Mouse (Mus musculus) heart, postnatal 25 days (tissue): Measurements from ENCODE around the gene 1700061G19Rik. TPM values are rescaled to one million over a fixed set of nuclear protein-coding genes. Genes with fewer than 3 reads are reported as not detected.

Experiments used
- DNase-seq: peaks from one replicate; pipeline ENCODE4 v3.0.0; 2022; ENCODE audit warnings: low spot score
- intact Hi-C: fragments of 180-260 bp; cut with DNase I; formaldehyde crosslinking; loops from one replicate; pipeline ENCODE4 v1.15.1; 2025
- total RNA-seq, 2 experiments: library from RNA; stranded (reverse); gene quantifications; 2 replicates each; pipeline ENCODE4 v1.2.3; 2021

1700061G19Rik gene
- total RNA-seq, 2 experiments from 2014 or later: not detected

- intact Hi-C loops: no loop called here
- DNase-seq: no peak
These were observed 5.7 kb upstream of the 1700061G19Rik start for GRCm38 (mm10) chr17:56869481-56869977.

- intact Hi-C loops: no loop called here
- DNase-seq: no peak
These were observed 4.9 kb upstream of the 1700061G19Rik start for GRCm38 (mm10) chr17:56870287-56870953.

GRCm38 (mm10) chr17:56871767-56872166, 3.5 kb upstream of the 1700061G19Rik start:
- DNase-seq: no peak
- intact Hi-C loops: no loop called here

- no peak for DNase-seq
- intact Hi-C loops: no loop called here
These were observed 2.8 kb upstream of the 1700061G19Rik start for GRCm38 (mm10) chr17:56872512-56872911.

GRCm38 (mm10) chr17:56874237-56874636, 1.0 kb upstream of the 1700061G19Rik start, which contains the start of gene Acsbg2:
Acsbg2 (minus strand) TSS chr17:56874447.
- DNase-seq: no peak
- intact Hi-C loops: no loop called here

GRCm38 (mm10) chr17:56876465-56876864, 1.2 kb downstream of the 1700061G19Rik start:
- intact Hi-C loops: no loop called here
- no peak for DNase-seq

- no peak for DNase-seq
- intact Hi-C loops: no loop called here
These were observed 1.7 kb downstream of the 1700061G19Rik start for GRCm38 (mm10) chr17:56876981-56877380.

GRCm38 (mm10) chr17:56877426-56877825, 2.1 kb downstream of the 1700061G19Rik start:
- no peak for DNase-seq

GRCm38 (mm10) chr17:56883612-56884011, 8.3 kb downstream of the 1700061G19Rik start:
- DNase-seq: no peak
- intact Hi-C loops: no loop called here

More at GRCm38 (mm10) chr17:56877426-56877825, 2.1 kb downstream of the 1700061G19Rik start:
- intact Hi-C loops: no loop called here

- no peak for DNase-seq
- intact Hi-C loops: no loop called here
These were observed 9.1 kb downstream of the 1700061G19Rik start for GRCm38 (mm10) chr17:56884331-56884730.

- no peak for DNase-seq
- intact Hi-C loops: no loop called here
These were observed 9.5 kb downstream of the 1700061G19Rik start for GRCm38 (mm10) chr17:56884809-56885208.

GRCm38 (mm10) chr17:56888050-56888449, 12.8 kb downstream of the 1700061G19Rik start:
- DNase-seq: no peak
- intact Hi-C loops: no loop called here

GRCm38 (mm10) chr17:56890018-56890417, 14.7 kb downstream of the 1700061G19Rik start:
- no peak for DNase-seq
- intact Hi-C loops: loop anchor here (10.0 kb wide), 1 partner anchor 275 kb away; no protein-coding TSS in a partner anchor

GRCm38 (mm10) chr17:56895368-56895918, 20.2 kb downstream of the 1700061G19Rik start:
- intact Hi-C loops: loop anchor here (5.0 to 10.0 kb wide), 2 partner anchors 42 to 269 kb away; partner anchors contain the start of gene Mllt1
- no peak for DNase-seq

- intact Hi-C loops: loop anchor here (2.0 to 10.0 kb wide), 3 partner anchors 41 to 268 kb away; partner anchors contain the start of gene Mllt1
- DNase-seq: no peak
These were observed 21.3 kb downstream of the 1700061G19Rik start for GRCm38 (mm10) chr17:56896513-56897129.

- DNase-seq: peak; percentile 36
- intact Hi-C loops: loop anchor here (2.0 to 10.0 kb wide), 3 partner anchors 40 to 267 kb away; partner anchors contain the start of gene Mllt1
These were observed 22.4 kb downstream of the 1700061G19Rik start for GRCm38 (mm10) chr17:56897630-56898195.

- intact Hi-C loops: no loop called here
These were observed 27.4 kb downstream of the 1700061G19Rik start for GRCm38 (mm10) chr17:56902698-56903097.

GRCm38 (mm10) chr17:56906166-56906565, 30.9 kb downstream of the 1700061G19Rik start:
- intact Hi-C loops: no loop called here

More at GRCm38 (mm10) chr17:56902698-56903097, 27.4 kb downstream of the 1700061G19Rik start:
- DNase-seq: no peak

GRCm38 (mm10) chr17:56907096-56907495, 31.8 kb downstream of the 1700061G19Rik start:
- intact Hi-C loops: no loop called here
- no peak for DNase-seq

More at GRCm38 (mm10) chr17:56906166-56906565, 30.9 kb downstream of the 1700061G19Rik start:
- no peak for DNase-seq

- intact Hi-C loops: no loop called here
- DNase-seq: no peak
These were observed 32.6 kb downstream of the 1700061G19Rik start for GRCm38 (mm10) chr17:56907887-56908286.
